Mouse (Mus musculus) limb, embryonic 14.5 days (tissue): ENCODE measurements around the gene Gm5662. TPM values are rescaled to one million over a fixed set of nuclear protein-coding genes. Genes with fewer than 3 reads are reported as not detected.
"Not testable (repeated sequence)": the region's sequence is repeated elsewhere in the genome, so short reads cannot be mapped to it uniquely, and the experiment has no call there.

Experiments
- ATAC-seq: fragments of 200-750 bp; cut with Nextera tagmentation; 2 replicates; pipeline ENCODE4 v1.8.0; 2017; ENCODE audit warnings: low read depth, moderate number of reproducible peaks, moderate TSS enrichment; ENCODE audit not compliant: low FRiP score
- DNase-seq: peaks from one replicate; pipeline ENCODE4 v3.0.0-alpha.2; 2015; ENCODE audit warnings: low spot score
- H3K27ac ChIP-seq: fragments of 300-500 bp; sonication (generic); replicated peaks from 2 replicates; pipeline ENCODE4 v1.5.1; 2014; ENCODE audit warnings: low read depth, mild to moderate bottlenecking, low read length, moderate library complexity, mixed read lengths
- H3K27me3 ChIP-seq: fragments of 300-500 bp; sonication (generic); 2 replicates; pipeline ENCODE4 v1.6.1; 2014; ENCODE audit warnings: low read length, mixed read lengths; ENCODE audit not compliant: control insufficient read depth, insufficient read depth
- H3K36me3 ChIP-seq: fragments of 300-500 bp; sonication (generic); 2 replicates; pipeline ENCODE4 v1.6.1; 2014; ENCODE audit warnings: mild to moderate bottlenecking, low read length, moderate library complexity, mixed read lengths; ENCODE audit not compliant: control insufficient read depth, insufficient read depth
- H3K4me1 ChIP-seq: fragments of 300-500 bp; sonication (generic); 2 replicates; pipeline ENCODE4 v1.6.1; 2014; ENCODE audit warnings: antibody characterized with exemption, low read length, mixed read lengths; ENCODE audit not compliant: control insufficient read depth, insufficient read depth
- H3K4me2 ChIP-seq: fragments of 300-500 bp; sonication (generic); replicated peaks from 2 replicates; pipeline ENCODE4 v1.6.1; 2014; ENCODE audit warnings: low read depth, mild to moderate bottlenecking, low read length, moderate library complexity; ENCODE audit not compliant: severe bottlenecking
- H3K4me3 ChIP-seq: fragments of 300-500 bp; sonication (generic); replicated peaks from 2 replicates; pipeline ENCODE4 v1.5.1; 2014; ENCODE audit warnings: low read length
- H3K9ac ChIP-seq: fragments of 300-500 bp; sonication (generic); 2 replicates; pipeline ENCODE4 v1.6.1; 2014; ENCODE audit warnings: mild to moderate bottlenecking, low read depth, low read length, moderate library complexity; ENCODE audit not compliant: severe bottlenecking
- H3K9me3 ChIP-seq: fragments of 300-500 bp; sonication (generic); 2 replicates; pipeline ENCODE4 v1.6.1; 2016; ENCODE audit warnings: low read length; ENCODE audit not compliant: control insufficient read depth
- POLR2A ChIP-seq: fragments of 200-500 bp; IDR thresholded peaks from 2 replicates; pipeline ENCODE4 v1.8.0; 2012; ENCODE audit warnings: inconsistent platforms, mild to moderate bottlenecking, moderate library complexity, borderline replicate concordance; ENCODE audit not compliant: insufficient read depth, insufficient read length; ENCODE audit errors: extremely low read depth
- WGBS: fragments of 180-500 bp; shearing (Covaris S2); extraction: QIAGEN DNeasy Blood & Tissue Kit; methylation state at CpG from one replicate; pipeline ENCODE4 v1.1.7; 2014; 5-methylcytosine and 5-hydroxymethylcytosine counted together
- polyA plus RNA-seq, 2 experiments: library from polyadenylated mRNA; depleted of rRNA in 1 of 2; stranded (reverse) in 1 of 2; unstranded in 1 of 2; fragments of >200 nt; fragmentation: Nextera tagmentation in 1 of 2; extraction: Ambion mirVana in 1 of 2; gene quantifications; 2 replicates each; pipeline versions ENCODE4 v1.2.1 to v1.2.3; 2012 to 2014

Gm5662 gene
- polyA plus RNA-seq, 2 experiments = not detected

GRCm38 (mm10) chr12:88257241-88257640 is 17.1 kb downstream of the Gm5662 start:
- Histone ChIP-seq H3K4me1 (no peaks in the 10 kb centered on the region), H3K27me3 (no peaks in the 10 kb centered on the region), H3K4me3 (no peak overlapping the region), H3K9ac (no peak overlapping the region), H3K4me2 (no peak overlapping the region), H3K9me3 (no peaks in the 10 kb centered on the region), H3K27ac (no peak overlapping the region), H3K36me3 (no peaks in the 10 kb centered on the region)
- DNase-seq (no peak), ATAC-seq (no peak)
- no peak for TF ChIP-seq POLR2A
- WGBS = 47% methylated on average over 1 of the region's 1 CpGs

- not testable (repeated sequence) for H3K9ac ChIP-seq, DNase-seq, H3K4me2 ChIP-seq, H3K4me1 ChIP-seq, H3K27ac ChIP-seq, H3K4me3 ChIP-seq, H3K9me3 ChIP-seq, ATAC-seq, H3K27me3 ChIP-seq, H3K36me3 ChIP-seq
- WGBS = 56% methylated on average over 2 of the region's 2 CpGs
Observed at GRCm38 (mm10) chr12:88255917-88256316, 18.4 kb downstream of the Gm5662 start.

- H3K27me3 ChIP-seq, H3K9ac ChIP-seq, H3K4me3 ChIP-seq, DNase-seq, ATAC-seq, H3K9me3 ChIP-seq, H3K4me1 ChIP-seq, H3K36me3 ChIP-seq, H3K27ac ChIP-seq, H3K4me2 ChIP-seq: not testable (repeated sequence)
- WGBS = 100% methylated on average over 1 of the region's 2 CpGs
Observed at GRCm38 (mm10) chr12:88250000-88250399, 24.3 kb downstream of the Gm5662 start, which contains the start of gene Gm8332. Gene Gm8332, minus strand, starts transcription at chr12:88250100.

GRCm38 (mm10) chr12:88245786-88246185 is 28.5 kb downstream of the Gm5662 start:
- not testable (repeated sequence) for H3K4me1 ChIP-seq, H3K4me3 ChIP-seq, H3K4me2 ChIP-seq, ATAC-seq, H3K9me3 ChIP-seq, H3K9ac ChIP-seq, H3K27me3 ChIP-seq, H3K36me3 ChIP-seq, H3K27ac ChIP-seq, DNase-seq

- H3K9me3 ChIP-seq, H3K4me2 ChIP-seq, ATAC-seq, H3K4me3 ChIP-seq, H3K27me3 ChIP-seq, DNase-seq, H3K9ac ChIP-seq, H3K27ac ChIP-seq, H3K4me1 ChIP-seq, H3K36me3 ChIP-seq: not testable (repeated sequence)
- WGBS = 23% methylated on average over 1 of the region's 1 CpGs
Observed at GRCm38 (mm10) chr12:88242940-88243339, 31.4 kb downstream of the Gm5662 start.

Other genes with a start within 250 kb of the Gm5662 start
- gene Gm2056, start 247.5 kb downstream of the Gm5662 start, polyA plus RNA-seq (2012; rRNA removed) = not detected in 2 replicates
- not detected in 2 replicates for gene Gm2056, start 247.5 kb downstream of the Gm5662 start, polyA plus RNA-seq (2014; fragmentation: Nextera tagmentation; extraction: Ambion mirVana)
- not detected in 2 replicates for gene Gm16368, start 190.8 kb downstream of the Gm5662 start, polyA plus RNA-seq (2012; rRNA removed)
- gene Gm16368, start 190.8 kb downstream of the Gm5662 start, polyA plus RNA-seq (2014; fragmentation: Nextera tagmentation; extraction: Ambion mirVana) = not detected in 2 replicates
- gene Gm10436, start 92.4 kb downstream of the Gm5662 start, polyA plus RNA-seq (2012; rRNA removed) = not detected in 2 replicates
- not detected in 2 replicates for gene Gm10436, start 92.4 kb downstream of the Gm5662 start, polyA plus RNA-seq (2014; fragmentation: Nextera tagmentation; extraction: Ambion mirVana)
- gene Gm8332, start 24.4 kb downstream of the Gm5662 start, polyA plus RNA-seq (2012; rRNA removed) = not detected in 2 replicates
- gene Gm8332, start 24.4 kb downstream of the Gm5662 start, polyA plus RNA-seq (2014; fragmentation: Nextera tagmentation; extraction: Ambion mirVana) = not detected in 2 replicates
- gene Gm5039, start 49.5 kb upstream of the Gm5662 start, polyA plus RNA-seq (2012; rRNA removed) = not detected in 2 replicates
- gene Gm5039, start 49.5 kb upstream of the Gm5662 start, polyA plus RNA-seq (2014; fragmentation: Nextera tagmentation; extraction: Ambion mirVana) = not detected in 2 replicates
- gene Adck1, start 86.1 kb upstream of the Gm5662 start, polyA plus RNA-seq (2012; rRNA removed) = 26.7 and 33.0 TPM in 2 replicates
- gene Adck1, start 86.1 kb upstream of the Gm5662 start, polyA plus RNA-seq (2014; fragmentation: Nextera tagmentation; extraction: Ambion mirVana) = 16.2 and 20.6 TPM in 2 replicates